Mouse (Mus musculus) MEL (cell line): Measurements from ENCODE around the gene Med1. TPM values are rescaled to one million over a fixed set of nuclear protein-coding genes. Genes with fewer than 3 reads are reported as not detected.

ENCODE experiments used
- DNase-seq: peaks from one replicate; pipeline ENCODE4 v3.0.0; 2011; ENCODE audit warnings: low read depth, low spot score
- H3K27ac ChIP-seq: 2 replicates; pipeline ENCODE4 v1.5.1; 2012; ENCODE audit warnings: low read depth, mild to moderate bottlenecking, control low read depth, low read length, moderate library complexity; ENCODE audit not compliant: control insufficient read depth
- H3K27me3 ChIP-seq, 2 experiments: fragments of 150-350 bp in 1 of 2; sonication (generic) in 1 of 2; 2 replicates each; pipeline ENCODE4 v1.6.1; 2012; ENCODE audit warnings: low read length in 2 of 2, mild to moderate bottlenecking in 2 of 2, improper control_type of control experiment in 1 of 2, moderate library complexity in 1 of 2; ENCODE audit not compliant: insufficient read depth in 2 of 2, control insufficient read depth in 1 of 2
- H3K36me3 ChIP-seq, 2 experiments: 2 replicates each; pipeline ENCODE4 v1.6.1; 2012 to 2014; ENCODE audit warnings: low read length in 2 of 2, improper control_type of control experiment in 1 of 2, inconsistent platforms in 1 of 2, mild to moderate bottlenecking in 1 of 2; ENCODE audit not compliant: insufficient read depth in 2 of 2, control insufficient read depth in 1 of 2
- H3K4me1 ChIP-seq, 2 experiments: fragments of 150-350 bp in 1 of 2; sonication (generic) in 1 of 2; 2 replicates each; pipeline ENCODE4 v1.6.1; 2012; ENCODE audit warnings: low read length in 2 of 2, improper control_type of control experiment in 1 of 2, mild to moderate bottlenecking in 1 of 2; ENCODE audit not compliant: insufficient read depth in 2 of 2, control insufficient read depth in 1 of 2
- H3K4me3 ChIP-seq, 2 experiments: fragments of 150-350 bp in 1 of 2; sonication (generic) in 1 of 2; 2 replicates each; pipeline ENCODE4 v1.5.1; 2012; ENCODE audit warnings: low read depth in 2 of 2, low read length in 2 of 2, mild to moderate bottlenecking in 2 of 2, moderate library complexity in 2 of 2, control low read depth in 1 of 2, improper control_type of control experiment in 1 of 2; ENCODE audit not compliant: control insufficient read depth in 1 of 2, insufficient read depth in 1 of 2
- H3K79me2 ChIP-seq: 2 replicates; pipeline ENCODE4 v1.6.1; 2012; ENCODE audit warnings: mild to moderate bottlenecking, low read length, moderate library complexity; ENCODE audit not compliant: control insufficient read depth, poor library complexity, insufficient read depth
- H3K9ac ChIP-seq: 2 replicates; pipeline ENCODE4 v1.6.1; 2012; ENCODE audit warnings: low read depth, mild to moderate bottlenecking, control low read depth, low read length, moderate library complexity; ENCODE audit not compliant: control insufficient read depth, poor library complexity, severe bottlenecking
- H3K9me3 ChIP-seq: fragments of 150-350 bp; sonication (generic); replicated peaks from 2 replicates; pipeline ENCODE4 v1.6.1; 2012; ENCODE audit warnings: mild to moderate bottlenecking, low read length, improper control_type of control experiment, moderate library complexity; ENCODE audit not compliant: insufficient read depth
- BHLHE40 ChIP-seq: IDR thresholded peaks from 2 replicates; pipeline ENCODE4 v1.6.1; 2012; ENCODE audit warnings: low read depth, mild to moderate bottlenecking, inconsistent platforms, low read length, improper control_type of control experiment, borderline replicate concordance
- CTCF ChIP-seq, 3 experiments: IDR thresholded peaks in 2 of 3; conservative IDR thresholded peaks in 1 of 3; 2 replicates each; pipeline ENCODE4 v1.5.1; 2011 to 2012; ENCODE audit warnings: low read length in 3 of 3, low read depth in 2 of 3, mild to moderate bottlenecking in 2 of 3, improper control_type of control experiment in 1 of 3, inconsistent platforms in 1 of 3, mixed read lengths in 1 of 3, moderate library complexity in 1 of 3; ENCODE audit not compliant: control insufficient read depth in 1 of 3, insufficient read depth in 1 of 3, poor library complexity in 1 of 3, severe bottlenecking in 1 of 3
- ETS1 ChIP-seq: IDR thresholded peaks from 2 replicates; pipeline ENCODE4 v1.6.1; 2012; ENCODE audit warnings: low read depth, mild to moderate bottlenecking, inconsistent platforms, low read length, improper control_type of control experiment, moderate library complexity
- GATA1 ChIP-seq: IDR thresholded peaks from 2 replicates; pipeline ENCODE4 v1.6.1; 2011; ENCODE audit warnings: low read depth, low read length, improper control_type of control experiment
- HCFC1 ChIP-seq: IDR thresholded peaks from 2 replicates; pipeline ENCODE4 v1.6.1; 2012; ENCODE audit warnings: low read depth, mild to moderate bottlenecking, inconsistent platforms, low read length, improper control_type of control experiment, moderate library complexity
- JUND ChIP-seq: IDR thresholded peaks from 2 replicates; pipeline ENCODE4 v1.6.1; 2011; ENCODE audit warnings: low read depth, mild to moderate bottlenecking, improper control_type of control experiment, low read length
- MAZ ChIP-seq: IDR thresholded peaks from 2 replicates; pipeline ENCODE4 v1.6.1; 2012; ENCODE audit warnings: low read depth, mild to moderate bottlenecking, inconsistent platforms, low read length, improper control_type of control experiment
- MEF2A ChIP-seq: IDR thresholded peaks from 2 replicates; pipeline ENCODE4 v1.6.1; 2014; ENCODE audit warnings: low read depth, mild to moderate bottlenecking, inconsistent platforms, low read length, improper control_type of control experiment; ENCODE audit not compliant: poor library complexity, insufficient replicate concordance, severe bottlenecking; ENCODE audit errors: extremely low read depth
- MYB ChIP-seq: IDR thresholded peaks from 2 replicates; pipeline ENCODE4 v1.6.1; 2011; ENCODE audit warnings: mild to moderate bottlenecking, low read depth, low read length, improper control_type of control experiment
- MYC ChIP-seq: IDR thresholded peaks from 2 replicates; pipeline ENCODE4 v1.6.1; 2011; ENCODE audit warnings: low read depth, mild to moderate bottlenecking, low read length, improper control_type of control experiment, moderate library complexity
- NELFE ChIP-seq: IDR thresholded peaks from 2 replicates; pipeline ENCODE4 v1.6.1; 2011; ENCODE audit warnings: low read depth, low read length, improper control_type of control experiment
- NRF1 ChIP-seq: IDR thresholded peaks from 2 replicates; pipeline ENCODE4 v1.6.1; 2014; ENCODE audit warnings: low read depth, mild to moderate bottlenecking, inconsistent platforms, low read length, improper control_type of control experiment, moderate library complexity; ENCODE audit not compliant: poor library complexity, insufficient read depth, severe bottlenecking
- POLR2AphosphoS2 ChIP-seq: IDR thresholded peaks from 2 replicates; pipeline ENCODE4 v1.6.1; 2011; ENCODE audit warnings: low read length, improper control_type of control experiment
- POLR2AphosphoS5 ChIP-seq: IDR thresholded peaks from 2 replicates; pipeline ENCODE4 v1.6.1; 2012; ENCODE audit warnings: low read depth, borderline replicate concordance, mild to moderate bottlenecking, inconsistent platforms, low read length, moderate library complexity, mixed read lengths
- RCOR1 ChIP-seq: IDR thresholded peaks from 2 replicates; pipeline ENCODE4 v1.6.1; 2012; ENCODE audit warnings: low read depth, mild to moderate bottlenecking, inconsistent platforms, low read length, improper control_type of control experiment
- TCF12 ChIP-seq: IDR thresholded peaks from 2 replicates; pipeline ENCODE4 v1.6.1; 2014; ENCODE audit warnings: low read depth, mild to moderate bottlenecking, inconsistent platforms, low read length, improper control_type of control experiment, moderate library complexity
- USF1 ChIP-seq: IDR thresholded peaks from 2 replicates; pipeline ENCODE4 v1.6.1; 2014; ENCODE audit warnings: low read depth, mild to moderate bottlenecking, inconsistent platforms, low read length, improper control_type of control experiment, moderate library complexity
- ZKSCAN1 ChIP-seq: IDR thresholded peaks from 2 replicates; pipeline ENCODE4 v1.6.1; 2012; ENCODE audit warnings: low read depth, mild to moderate bottlenecking, inconsistent platforms, low read length, improper control_type of control experiment, moderate library complexity
- ZMIZ1 ChIP-seq: IDR thresholded peaks from 2 replicates; pipeline ENCODE4 v1.6.1; 2012; ENCODE audit warnings: low read depth, mild to moderate bottlenecking, inconsistent platforms, low read length, improper control_type of control experiment, moderate library complexity
- ZNF384 ChIP-seq: IDR thresholded peaks from 2 replicates; pipeline ENCODE4 v1.6.1; 2012; ENCODE audit warnings: low read depth, mild to moderate bottlenecking, inconsistent platforms, low read length, improper control_type of control experiment
- polyA plus RNA-seq, 2 experiments: library from polyadenylated mRNA; stranded (reverse) in 1 of 2; unstranded in 1 of 2; fragments of >175 nt in 1 of 2; fragments of >200 nt in 1 of 2; gene quantifications; 2 replicates each; pipeline versions ENCODE4 v1.2.1 to v1.2.4; 2012; ENCODE audit warnings: low replicate concordance in 2 of 2, low read depth in 1 of 2; ENCODE audit not compliant: insufficient read length in 2 of 2, insufficient read depth in 1 of 2, missing spikeins in 1 of 2
- total RNA-seq: library from RNA; depleted of rRNA; stranded (reverse); fragments of 300-350 nt; gene quantifications from 2 replicates; pipeline ENCODE4 v1.2.3, GENCODE M21; 2012

Med1 gene
- total and polyA plus RNA-seq, 3 experiments, result 39.9 to 122 (median 58.6) TPM

DNA sequence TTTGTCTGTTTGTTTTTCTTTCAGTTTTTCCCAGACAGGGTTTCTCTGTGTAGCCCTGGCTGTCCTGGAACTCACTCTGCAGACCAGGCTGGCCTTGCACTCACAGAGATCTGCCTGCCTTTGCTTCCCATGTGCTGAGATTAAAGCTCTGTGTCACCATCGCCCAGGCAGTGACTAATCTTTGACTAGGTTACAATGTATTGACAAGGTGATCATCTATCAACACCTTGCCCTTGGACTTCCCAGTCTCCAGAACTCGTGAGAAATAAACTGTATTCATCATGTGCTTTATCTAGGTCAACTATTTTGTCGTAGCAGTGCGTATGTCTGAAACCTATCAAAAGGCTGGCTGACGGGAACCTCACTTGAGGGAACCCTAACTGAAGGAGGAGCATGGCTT is 69.7 kb downstream of the Med1 start:
- Histone ChIP-seq H3K79me2 (no peaks in the 10 kb centered on the region), H3K9ac (no peak overlapping the region), H3K27me3 (no peaks in the 10 kb centered on the region), H3K4me3 (no peak overlapping the region), H3K9me3 (no peaks in the 10 kb centered on the region), H3K36me3 (no peaks in the 10 kb centered on the region), H3K4me1 (no peaks in the 10 kb centered on the region), H3K27ac (no peak overlapping the region)
- TF ChIP-seq TCF12 (no peak), JUND (no peak), BHLHE40 (no peak), POLR2AphosphoS5 (no peak), USF1 (no peak)
- no peak for DNase-seq

DNA sequence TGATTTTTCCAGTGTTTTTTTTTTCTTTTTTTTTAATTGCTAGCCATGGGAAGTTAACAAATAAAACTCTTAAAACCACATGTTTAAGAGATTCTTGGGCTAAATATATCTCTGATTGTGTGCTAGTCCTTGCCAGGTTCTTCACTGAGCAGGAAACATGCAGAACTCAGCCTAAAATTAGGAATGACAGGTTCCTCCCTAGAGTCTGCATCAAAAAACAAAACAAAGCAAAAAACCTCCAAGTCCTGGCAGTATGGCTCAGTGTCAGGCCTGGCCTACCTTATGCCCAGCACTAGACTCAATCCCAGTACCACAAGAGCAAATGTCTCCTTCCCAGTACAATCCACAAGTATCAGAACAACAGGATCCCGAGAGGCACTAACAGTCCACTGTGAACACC is 78.7 kb downstream of the Med1 start:
- TF ChIP-seq POLR2AphosphoS5 (no peak), ZKSCAN1 (no peak), ETS1 (no peak), MEF2A (no peak), MYC (no peak), POLR2AphosphoS2 (no peak)
- H3K36me3 ChIP-seq, result peaks cover 0 to under 1% of the 10 kb centered on the region in 2 experiments; a peak in 1 of 4 replicates
- no peak for DNase-seq

DNA sequence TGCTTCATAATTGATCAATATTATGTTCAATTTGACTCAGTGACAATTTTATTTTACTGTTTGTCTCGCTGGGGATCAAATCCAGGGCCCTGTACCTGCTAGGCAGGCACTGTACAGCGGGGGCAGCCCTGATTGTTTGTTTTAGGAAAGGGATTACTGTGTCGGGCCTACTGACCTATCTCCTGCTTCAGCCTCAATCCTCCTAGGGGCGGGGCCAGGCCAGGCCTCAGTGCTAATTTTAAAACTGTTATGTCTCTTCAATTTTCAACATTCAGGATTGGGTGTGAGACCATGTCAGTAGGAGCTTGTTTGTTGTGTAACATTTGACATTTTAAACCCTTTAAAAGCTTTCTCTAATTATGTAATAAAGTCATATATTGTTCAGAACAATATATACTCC is 79.6 kb downstream of the Med1 start:
- Histone ChIP-seq H3K9me3 (no peaks in the 10 kb centered on the region), H3K36me3 (peaks cover 0 to 2% of the 10 kb centered on the region in 2 experiments; a peak in 1 of 4 replicates), H3K4me1 (no peaks in the 10 kb centered on the region), H3K27me3 (no peaks in the 10 kb centered on the region), H3K4me3 (no peak overlapping the region), H3K9ac (no peak overlapping the region), H3K79me2 (no peaks in the 10 kb centered on the region), H3K27ac (no peak overlapping the region)
- no peak for TF ChIP-seq HCFC1
- TF ChIP-seq MYB, result no peak
- no peak for TF ChIP-seq USF1
- TF ChIP-seq TCF12, result no peak
- no peak for TF ChIP-seq ZKSCAN1
- TF ChIP-seq GATA1, result no peak
- TF ChIP-seq RCOR1, result no peak
- TF ChIP-seq ZNF384, result no peak
- TF ChIP-seq ZMIZ1, result no peak
- no peak for TF ChIP-seq NELFE
- no peak for TF ChIP-seq NRF1
- no peak for TF ChIP-seq MAZ
- no peak for TF ChIP-seq CTCF (IDR thresholded peaks at IDR 0.05 in 2 of 3, conservative IDR thresholded peaks at IDR 0.05 in 1 of 3; ENCODE audit: control insufficient read depth in 1 of 3, insufficient read depth in 1 of 3, low read depth in 2 of 3, low read length in 3 of 3, poor library complexity in 1 of 3, severe bottlenecking in 1 of 3)
- no peak for TF ChIP-seq ETS1
- DNase-seq, result no peak

More for the DNA sequence above, 78.7 kb downstream of the Med1 start:
- no peak overlapping the region for H3K4me3 ChIP-seq
- H3K9me3 ChIP-seq, result no peaks in the 10 kb centered on the region
- H3K9ac ChIP-seq, result no peak overlapping the region
- H3K79me2 ChIP-seq, result no peaks in the 10 kb centered on the region
- H3K27me3 ChIP-seq, result no peaks in the 10 kb centered on the region
- no peaks in the 10 kb centered on the region for H3K4me1 ChIP-seq
- H3K27ac ChIP-seq, result no peak overlapping the region
